Mouse (Mus musculus) E14TG2a.4 (cell line): ENCODE data around the gene Rab26.

Experiments used
- CTCF ChIP-seq: conservative IDR thresholded peaks from 2 replicates; pipeline ENCODE4 v1.5.1; 2014; ENCODE audit warnings: low read length
- POU5F1 ChIP-seq: IDR thresholded peaks from 2 replicates; pipeline ENCODE4 v1.6.1; 2014; ENCODE audit warnings: low read length, borderline replicate concordance

DNA sequence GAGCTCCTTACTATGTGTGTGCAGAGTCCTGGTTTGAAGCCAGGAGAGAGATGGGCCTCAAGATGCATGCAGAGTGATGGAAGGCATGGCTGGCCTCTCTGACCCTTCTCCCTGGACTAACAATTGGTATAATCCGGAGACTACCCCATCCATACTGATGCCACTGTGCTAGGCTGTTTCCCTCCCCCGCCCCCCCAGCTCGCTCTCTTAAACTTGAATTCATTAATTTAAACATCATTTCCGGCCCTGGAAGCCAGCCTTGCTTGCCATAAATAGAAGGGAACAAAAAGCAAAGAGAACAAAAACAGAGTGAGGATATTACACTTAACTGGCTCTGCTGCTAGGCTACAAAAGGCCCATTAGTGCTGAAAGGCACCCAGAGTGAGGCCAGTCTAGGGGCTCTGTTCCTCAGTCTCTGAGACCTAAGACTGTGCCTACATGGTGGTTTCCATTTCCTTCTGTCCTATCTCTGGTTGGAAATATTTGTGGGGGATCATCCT, 24.6 kb upstream of the Rab26 start:
- TF ChIP-seq CTCF (no peak), POU5F1 (no peak)
